Mouse (Mus musculus) forebrain, embryonic 13.5 days (tissue): ENCODE measurements around the gene Sos1. TPM values are rescaled to one million over a fixed set of nuclear protein-coding genes. Genes with fewer than 3 reads are reported as not detected.
"Not testable (repeated sequence)": the region's sequence is repeated elsewhere in the genome, so short reads cannot be mapped to it uniquely, and the experiment has no call there.

Source experiments
- ATAC-seq: fragments of 200-750 bp; cut with Nextera tagmentation; 2 replicates; pipeline ENCODE4 v1.8.0; 2017
- H3K27ac ChIP-seq: fragments of 300-500 bp; sonication (generic); 2 replicates; pipeline ENCODE4 v1.5.1; 2015; ENCODE audit warnings: inconsistent platforms, mild to moderate bottlenecking, moderate library complexity
- H3K27me3 ChIP-seq: fragments of 300-500 bp; sonication (generic); 2 replicates; pipeline ENCODE4 v1.6.1; 2015; ENCODE audit warnings: mild to moderate bottlenecking, inconsistent platforms
- H3K36me3 ChIP-seq: fragments of 300-500 bp; sonication (generic); 2 replicates; pipeline ENCODE4 v1.6.1; 2015; ENCODE audit warnings: mild to moderate bottlenecking, inconsistent platforms; ENCODE audit not compliant: poor library complexity, severe bottlenecking
- H3K4me1 ChIP-seq: fragments of 300-500 bp; sonication (generic); 2 replicates; pipeline ENCODE4 v1.6.1; 2015; ENCODE audit warnings: inconsistent platforms
- H3K4me2 ChIP-seq: fragments of 300-500 bp; sonication (generic); 2 replicates; pipeline ENCODE4 v1.6.1; 2015; ENCODE audit warnings: inconsistent platforms, mild to moderate bottlenecking, moderate library complexity
- H3K4me3 ChIP-seq: fragments of 300-500 bp; sonication (generic); 2 replicates; pipeline ENCODE4 v1.5.1; 2015; ENCODE audit warnings: mild to moderate bottlenecking, inconsistent platforms
- H3K9ac ChIP-seq: fragments of 300-500 bp; sonication (generic); 2 replicates; pipeline ENCODE4 v1.6.1; 2015; ENCODE audit warnings: mild to moderate bottlenecking, inconsistent platforms
- H3K9me3 ChIP-seq: fragments of 300-500 bp; sonication (generic); replicated peaks from 2 replicates; pipeline ENCODE4 v1.6.1; 2016; ENCODE audit warnings: inconsistent platforms
- WGBS: fragments of 180-500 bp; shearing (Covaris S2); methylation state at CpG from one replicate; pipeline ENCODE4 v1.1.7; 2015; 5-methylcytosine and 5-hydroxymethylcytosine counted together
- polyA plus RNA-seq: library from polyadenylated mRNA; unstranded; fragments of >200 nt; fragmentation: Nextera tagmentation; extraction: Ambion mirVana; gene quantifications from 2 replicates; pipeline ENCODE4 v1.2.1, GENCODE M21; 2015

Gene Sos1
- polyA plus RNA-seq, 1 experiment from 2014 or later = 6.9 TPM

DNA sequence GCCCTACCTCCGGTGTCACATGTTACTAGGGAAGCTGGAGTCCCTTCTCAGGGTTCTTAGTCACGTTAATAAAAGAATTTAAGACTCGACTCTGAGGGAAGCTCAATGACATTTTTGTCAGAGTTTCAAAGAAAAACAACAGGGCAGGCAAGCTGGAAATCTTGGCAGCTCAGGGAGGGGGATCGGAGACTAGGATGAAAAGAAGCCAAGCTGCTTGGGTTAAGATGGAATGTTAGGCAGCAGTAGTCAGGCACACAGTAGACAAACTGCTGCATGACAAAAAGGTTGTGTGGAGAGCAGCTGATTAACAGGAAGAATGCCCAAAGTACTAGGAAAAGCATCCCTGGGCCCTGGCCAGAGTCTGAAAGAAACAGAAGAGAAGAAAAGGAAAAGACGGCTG is 9.9 kb upstream of the Sos1 start:
- no peak overlapping the region for H3K4me2 ChIP-seq

DNA sequence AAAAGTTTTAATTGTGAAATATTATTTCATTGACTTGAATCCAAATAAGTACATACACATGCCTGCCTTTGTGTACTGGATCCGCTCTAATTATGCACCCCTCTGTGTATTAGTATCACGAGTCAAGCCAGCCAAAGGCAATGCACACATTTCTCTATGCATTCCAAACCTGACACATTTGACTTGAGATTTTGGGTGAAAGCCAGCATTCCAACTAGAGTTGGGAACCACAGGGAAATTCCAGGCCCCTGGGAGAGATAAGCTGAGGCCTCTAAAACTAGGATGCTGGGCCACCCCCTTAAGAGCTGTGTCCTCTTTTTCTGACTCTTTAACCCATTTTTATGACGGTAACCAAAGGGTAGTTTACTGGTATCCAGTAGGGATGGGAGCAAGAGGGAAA is 8.7 kb upstream of the Sos1 start:
- H3K9ac ChIP-seq = no peak overlapping the region
- H3K27me3 ChIP-seq = no peaks in the 10 kb centered on the region
- H3K4me2 ChIP-seq = no peak overlapping the region
- H3K9me3 ChIP-seq = no peaks in the 10 kb centered on the region; the same call in 1 of the 2 replicates
- no peak for ATAC-seq
- 76% methylated on average over 3 of the region's 3 CpGs for WGBS
- no peaks in the 10 kb centered on the region for H3K36me3 ChIP-seq
- no peak overlapping the region for H3K4me3 ChIP-seq
- H3K27ac ChIP-seq = no peak overlapping the region
- H3K4me1 ChIP-seq = no peaks in the 10 kb centered on the region

More for the DNA sequence above, 9.9 kb upstream of the Sos1 start:
- H3K9ac ChIP-seq = no peak overlapping the region
- H3K4me3 ChIP-seq = no peak overlapping the region
- no peaks in the 10 kb centered on the region; the same call in 1 of the 2 replicates for H3K9me3 ChIP-seq
- no peak for ATAC-seq
- H3K27ac ChIP-seq = no peak overlapping the region
- H3K27me3 ChIP-seq = no peaks in the 10 kb centered on the region
- no peaks in the 10 kb centered on the region for H3K36me3 ChIP-seq
- WGBS = 58% methylated on average over 5 of the region's 5 CpGs
- H3K4me1 ChIP-seq = no peaks in the 10 kb centered on the region

DNA sequence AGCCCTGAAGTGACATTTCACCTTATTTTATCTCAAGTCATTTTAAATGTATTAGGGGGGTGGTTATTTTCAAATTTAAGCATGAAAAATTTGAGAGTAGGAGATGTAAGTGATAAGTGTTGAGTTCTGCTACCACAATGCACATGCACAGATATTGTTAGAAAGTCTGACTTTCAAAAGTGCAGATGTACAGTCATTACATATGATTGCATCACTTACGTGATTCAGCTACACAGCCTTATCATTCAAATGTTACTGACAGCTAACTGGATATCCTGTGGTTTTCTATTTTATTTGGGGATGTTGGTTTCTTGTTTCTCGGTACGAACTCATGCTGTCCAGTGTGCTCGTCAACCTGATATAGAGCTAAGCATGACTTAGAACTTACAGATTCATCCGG is 4.9 kb upstream of the Sos1 start:
- no peak overlapping the region for H3K27ac ChIP-seq
- 92% methylated on average over 5 of the region's 5 CpGs for WGBS
- ATAC-seq = no peak

DNA sequence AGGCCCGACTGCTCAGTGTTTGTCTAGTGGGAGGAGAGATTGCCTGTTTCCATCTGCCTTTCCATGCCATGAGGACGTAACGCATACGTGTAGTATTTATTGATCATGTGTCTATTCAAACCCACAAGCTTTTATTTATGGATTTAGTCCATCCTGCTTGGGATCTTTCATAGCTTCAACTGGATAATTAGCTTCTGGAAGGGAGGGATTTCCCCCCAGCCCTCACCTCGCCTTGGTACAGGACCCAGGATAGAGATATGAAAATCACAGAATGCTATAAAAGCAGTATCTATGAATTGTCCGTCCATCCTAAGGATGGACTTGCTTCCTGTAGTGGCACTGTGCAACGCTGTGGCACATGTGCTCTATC is 587 bp upstream of the Sos1 start:
- ATAC-seq = no peak
- 23% methylated on average over 7 of the region's 7 CpGs for WGBS
- Histone ChIP-seq H3K4me3 (peak overlapping the region; percentile 94), H3K9me3 (no peaks in the 10 kb centered on the region), H3K4me1 (peaks cover 29% of the 10 kb centered on the region), H3K27ac (peak overlapping the region; percentile 97), H3K9ac (peak overlapping the region; percentile 97), H3K27me3 (no peaks in the 10 kb centered on the region), H3K36me3 (0 out of 2 replicates have a peak, but pooled peaks cover 6% of the 10 kb centered on the region), H3K4me2 (peak overlapping the region; percentile 83)

More for the DNA sequence above, 4.9 kb upstream of the Sos1 start:
- Histone ChIP-seq H3K4me3 (no peak overlapping the region), H3K36me3 (no peaks in the 10 kb centered on the region), H3K9me3 (no peaks in the 10 kb centered on the region), H3K9ac (no peak overlapping the region), H3K4me2 (no peak overlapping the region), H3K4me1 (peaks cover 13% of the 10 kb centered on the region), H3K27me3 (no peaks in the 10 kb centered on the region)

DNA sequence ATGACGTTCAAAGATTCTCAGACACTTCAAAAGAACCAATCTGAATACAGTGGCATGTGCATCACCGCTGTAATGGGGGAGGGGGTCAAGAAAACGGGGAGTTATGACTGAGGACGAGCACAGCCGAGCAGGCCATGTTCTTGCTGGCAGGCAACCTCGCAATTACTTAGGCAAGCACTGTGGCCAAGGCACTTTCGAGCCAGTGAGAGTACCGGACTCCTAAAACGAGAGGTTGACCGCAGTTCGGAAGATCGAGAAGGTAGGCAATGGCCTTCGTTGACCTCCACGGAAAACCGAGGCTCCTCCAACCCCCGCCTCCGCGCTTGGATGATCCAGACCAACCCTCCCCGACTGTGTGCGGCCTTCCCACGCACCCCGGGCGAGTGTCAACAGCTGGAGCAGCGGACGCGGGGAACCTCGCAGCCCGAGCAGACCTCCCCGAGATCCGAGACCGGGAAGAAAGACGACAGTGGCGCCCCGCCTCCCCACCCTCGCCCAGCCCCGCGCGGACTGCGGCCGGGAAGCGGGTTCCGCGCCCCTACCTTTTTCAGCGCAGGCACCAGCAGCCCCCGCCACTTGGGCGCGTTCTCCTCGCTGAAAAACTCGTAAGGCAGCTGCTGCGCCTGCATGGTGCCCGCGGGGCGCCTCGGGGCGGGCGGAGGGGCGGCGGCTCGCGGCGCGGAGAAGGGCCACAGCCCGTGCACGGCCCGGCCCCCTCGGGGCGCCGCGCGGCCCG is 790 bp downstream of the Sos1 start:
- H3K9ac ChIP-seq = peak overlapping the region; percentile 97
- H3K27me3 ChIP-seq = no peaks in the 10 kb centered on the region
- peaks cover 29% of the 10 kb centered on the region for H3K4me1 ChIP-seq
- peak overlapping the region; percentile 83 for H3K4me2 ChIP-seq
- peak; percentile 39 for ATAC-seq
- 0 out of 2 replicates have a peak, but pooled peaks cover 6% of the 10 kb centered on the region for H3K36me3 ChIP-seq
- peak overlapping the region; percentile 94 for H3K4me3 ChIP-seq
- WGBS = under 1% methylated on average over 58 of the region's 71 CpGs
- peak overlapping the region; percentile 97 for H3K27ac ChIP-seq
- H3K9me3 ChIP-seq = no peaks in the 10 kb centered on the region

DNA sequence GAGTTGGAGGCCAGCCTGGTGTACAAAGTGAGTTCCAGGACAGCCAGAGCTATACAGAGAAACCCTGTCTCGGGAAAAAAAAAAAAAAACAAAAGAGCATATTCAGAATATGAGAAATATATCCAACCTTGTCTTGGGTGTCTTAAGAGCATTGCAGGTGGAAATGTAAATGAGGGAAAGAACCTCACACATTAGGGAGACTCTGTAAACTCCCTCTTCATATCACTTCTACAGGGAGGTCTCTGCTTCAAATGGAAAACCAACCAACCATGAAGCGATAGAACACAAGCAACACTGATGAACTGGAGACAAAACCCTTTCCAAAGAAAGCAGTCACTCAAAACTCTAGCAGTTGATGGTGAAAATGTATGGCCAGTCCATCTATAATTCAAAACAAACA is 2.6 kb downstream of the Sos1 start:
- no peak overlapping the region for H3K4me3 ChIP-seq
- H3K27me3 ChIP-seq = no peaks in the 10 kb centered on the region
- H3K4me2 ChIP-seq = 0 out of 2 replicates have a peak overlapping the region, but pooled peaks have one; percentile 83
- WGBS = 86% methylated on average over 2 of the region's 2 CpGs
- no peak for ATAC-seq
- H3K36me3 ChIP-seq = 0 out of 2 replicates have a peak, but pooled peaks cover 6% of the 10 kb centered on the region
- H3K4me1 ChIP-seq = peaks cover 29% of the 10 kb centered on the region
- H3K9ac ChIP-seq = no peak overlapping the region
- no peak overlapping the region for H3K27ac ChIP-seq
- H3K9me3 ChIP-seq = no peaks in the 10 kb centered on the region

DNA sequence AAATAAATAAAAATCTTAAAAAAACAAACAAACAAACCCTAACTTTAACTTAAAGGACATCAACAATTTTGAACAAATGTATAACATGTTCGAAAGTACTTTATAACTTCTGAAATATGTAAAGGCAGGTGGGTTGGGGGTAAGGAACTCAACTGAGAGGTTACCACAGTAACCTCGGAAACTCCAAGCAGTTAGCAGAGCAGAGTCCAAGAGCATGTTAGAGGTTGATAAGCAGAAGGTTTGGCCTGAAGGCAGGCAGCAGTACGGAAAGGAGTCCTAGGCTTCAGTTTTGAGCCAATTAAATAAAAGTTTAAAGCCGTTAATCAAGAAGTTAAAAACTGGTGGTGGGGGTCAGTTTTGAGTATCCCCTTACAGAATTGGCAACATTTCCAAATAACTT is 3.8 kb downstream of the Sos1 start:
- Histone ChIP-seq H3K27ac (no peak overlapping the region), H3K9me3 (no peaks in the 10 kb centered on the region), H3K4me2 (no peak overlapping the region), H3K4me3 (no peak overlapping the region), H3K36me3 (0 out of 2 replicates have a peak, but pooled peaks cover 6% of the 10 kb centered on the region), H3K4me1 (peaks cover 28% of the 10 kb centered on the region), H3K9ac (no peak overlapping the region), H3K27me3 (no peaks in the 10 kb centered on the region)
- ATAC-seq = no peak
- WGBS = 93% methylated on average over 4 of the region's 4 CpGs

DNA sequence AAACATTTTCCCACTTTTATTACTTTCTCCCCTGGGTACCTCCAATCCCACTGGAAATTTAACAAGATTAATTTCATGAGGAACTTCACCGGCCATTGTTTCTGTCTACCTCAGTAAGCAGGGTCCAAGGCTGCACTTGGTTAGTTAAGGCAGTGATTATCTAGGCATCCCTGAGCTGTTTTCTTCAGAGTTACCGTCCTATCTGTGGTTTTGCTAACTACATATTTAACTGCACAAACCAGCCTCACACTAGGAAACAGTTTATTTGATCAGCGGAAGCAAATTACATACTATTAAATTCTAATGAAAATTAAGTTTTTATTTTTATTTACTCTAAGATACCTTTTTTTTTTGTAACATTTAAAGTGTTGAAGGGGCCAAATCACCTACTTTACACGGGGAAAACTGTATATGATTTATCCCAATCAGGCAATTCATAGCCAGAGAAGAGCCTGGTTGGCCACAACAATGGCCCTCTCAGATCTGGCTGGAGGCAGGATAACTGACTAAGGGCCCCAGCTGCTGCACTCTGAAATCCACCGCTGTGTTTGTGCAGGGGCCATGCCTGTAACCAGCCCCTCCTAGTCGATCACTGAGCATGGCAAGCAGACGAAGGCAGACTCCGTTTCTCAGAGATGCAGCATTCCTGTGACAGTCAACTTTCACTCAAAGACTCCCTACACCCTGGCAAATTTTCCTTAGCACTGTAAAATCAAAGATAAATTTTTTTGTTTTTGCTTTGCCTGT is 9.0 kb downstream of the Sos1 start:
- Histone ChIP-seq H3K27ac (peak overlapping the region; percentile 40; the same call in 1 of the 2 replicates), H3K4me3 (no peak overlapping the region), H3K27me3 (no peaks in the 10 kb centered on the region), H3K4me2 (no peak overlapping the region), H3K9ac (peak overlapping the region; percentile 27), H3K36me3 (no peaks in the 10 kb centered on the region), H3K9me3 (no peaks in the 10 kb centered on the region), H3K4me1 (peaks cover 12% of the 10 kb centered on the region)
- WGBS = 25% methylated on average over 8 of the region's 8 CpGs
- peak; percentile 68; the same call in 1 of the 2 replicates for ATAC-seq

DNA sequence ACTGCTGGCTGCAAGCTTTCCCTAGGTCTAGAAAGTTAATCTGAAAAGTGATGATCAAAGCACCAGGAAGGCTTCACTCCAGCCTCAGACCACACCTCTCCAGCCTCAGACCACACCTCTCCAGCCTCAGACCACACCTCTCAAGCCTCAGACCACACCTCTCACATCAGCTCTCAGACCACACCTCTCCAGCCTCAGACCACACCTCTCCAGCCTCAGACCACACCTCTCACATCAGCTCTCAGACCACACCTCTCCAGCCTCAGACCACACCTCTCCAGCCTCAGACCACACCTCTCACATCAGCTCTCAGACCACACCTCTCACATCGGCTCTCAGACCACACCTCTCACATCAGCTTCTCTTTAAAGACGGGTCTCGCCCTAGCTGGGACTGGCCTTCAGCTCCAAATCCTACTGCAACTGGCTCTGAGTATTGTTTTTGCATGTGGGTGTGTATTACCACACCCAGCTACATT is 11.8 kb downstream of the Sos1 start:
- not testable (repeated sequence) for H3K9ac ChIP-seq, H3K36me3 ChIP-seq, ATAC-seq, H3K9me3 ChIP-seq, H3K4me2 ChIP-seq, H3K27ac ChIP-seq, H3K4me3 ChIP-seq, H3K27me3 ChIP-seq
- WGBS = 24% methylated on average over 3 of the region's 3 CpGs
- H3K4me1 ChIP-seq = peaks cover 13% of the 10 kb centered on the region

DNA sequence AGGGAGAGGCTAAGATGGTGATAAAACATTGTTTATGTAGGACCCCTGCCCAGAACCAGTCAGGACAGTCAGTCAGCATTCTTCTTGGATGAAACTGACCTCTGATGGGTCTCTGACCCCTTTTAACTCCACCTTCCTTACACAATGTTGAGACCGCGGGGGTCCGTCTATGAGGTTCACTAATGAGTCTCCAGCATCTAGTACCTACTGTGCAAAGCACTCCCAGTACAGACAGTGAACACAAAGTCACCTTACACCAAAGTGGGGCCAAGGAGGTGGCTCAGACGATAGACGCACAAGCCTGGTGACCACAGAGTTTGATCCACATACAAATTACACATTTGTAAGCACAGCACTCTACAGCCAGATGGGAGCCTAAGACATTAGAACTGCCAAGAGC is 20.0 kb downstream of the Sos1 start:
- Histone ChIP-seq H3K4me2 (no peak overlapping the region), H3K27ac (no peak overlapping the region), H3K36me3 (no peaks in the 10 kb centered on the region; the same call in 1 of the 2 replicates), H3K4me1 (peaks cover 13% of the 10 kb centered on the region), H3K9ac (no peak overlapping the region), H3K27me3 (no peaks in the 10 kb centered on the region), H3K4me3 (no peak overlapping the region), H3K9me3 (no peaks in the 10 kb centered on the region)
- WGBS = 39% methylated on average over 5 of the region's 5 CpGs
- ATAC-seq = peak; percentile 55; the same call in 1 of the 2 replicates

DNA sequence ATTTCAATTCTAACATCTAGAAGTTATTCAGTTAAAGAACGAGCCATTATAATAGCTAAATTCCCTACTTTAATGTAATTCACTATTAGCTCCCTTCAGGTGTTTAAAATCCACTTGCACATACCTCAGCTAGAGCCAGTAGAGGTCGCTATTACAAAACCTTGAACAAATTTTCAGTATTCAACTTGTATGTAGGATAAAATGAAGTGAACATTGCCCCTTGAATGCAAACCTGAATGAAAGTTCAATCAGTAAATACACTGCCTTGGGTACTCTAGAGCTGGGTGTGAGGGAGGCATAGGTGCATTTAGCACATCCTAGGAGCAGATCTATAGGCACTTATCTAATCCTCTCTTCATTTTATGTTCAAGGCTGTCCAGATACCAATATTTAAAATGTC is 24.6 kb downstream of the Sos1 start:
- Histone ChIP-seq H3K27ac (no peak overlapping the region), H3K9ac (no peak overlapping the region), H3K4me1 (peaks cover 5% of the 10 kb centered on the region), H3K4me3 (no peak overlapping the region), H3K36me3 (peaks cover 14% of the 10 kb centered on the region), H3K9me3 (no peaks in the 10 kb centered on the region), H3K27me3 (no peaks in the 10 kb centered on the region), H3K4me2 (no peak overlapping the region)
- 35% methylated on average over 2 of the region's 2 CpGs for WGBS
- ATAC-seq = 0 out of 2 replicates have a peak, but pooled peaks have one; percentile 19

DNA sequence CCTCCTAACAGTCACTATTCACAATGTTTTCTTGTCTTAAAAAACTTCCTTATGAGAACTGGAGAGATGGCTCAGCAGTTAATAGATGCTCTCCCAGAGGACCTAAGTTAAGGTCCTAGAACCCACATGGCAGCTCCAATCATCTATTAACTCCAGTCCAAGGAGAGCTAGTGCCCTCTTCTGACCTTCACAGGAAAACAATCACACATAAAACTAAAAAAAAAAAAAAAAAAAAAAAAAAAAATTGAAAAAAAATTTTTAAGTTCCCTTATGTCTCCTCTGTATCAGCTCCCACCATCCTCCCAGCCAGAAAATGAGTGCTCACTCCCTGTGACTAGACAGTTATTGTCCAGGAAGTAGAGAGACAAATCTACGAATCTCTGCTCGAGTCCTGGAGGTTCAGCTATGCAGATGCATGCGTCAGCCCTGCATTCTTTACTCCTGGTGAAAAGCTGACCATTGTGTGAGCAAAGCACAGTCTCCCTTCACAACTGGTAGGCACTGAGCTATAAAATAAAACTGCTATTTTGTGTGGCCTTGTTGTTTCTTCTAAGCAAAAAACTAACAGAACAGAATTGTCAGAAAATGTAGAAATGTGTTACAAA is 29.7 kb downstream of the Sos1 start:
- Histone ChIP-seq H3K9ac (no peak overlapping the region), H3K27me3 (no peaks in the 10 kb centered on the region), H3K4me2 (no peak overlapping the region), H3K4me1 (no peaks in the 10 kb centered on the region), H3K4me3 (no peak overlapping the region), H3K36me3 (peaks cover 43% of the 10 kb centered on the region), H3K27ac (no peak overlapping the region), H3K9me3 (no peaks in the 10 kb centered on the region)
- ATAC-seq = no peak
- 47% methylated on average over 3 of the region's 3 CpGs for WGBS
